Mouse (Mus musculus) MEL (cell line): ENCODE data around the gene Olfr859.

Source experiments
- BHLHE40 ChIP-seq: IDR thresholded peaks from 2 replicates; pipeline ENCODE4 v1.6.1; 2012; ENCODE audit warnings: low read depth, mild to moderate bottlenecking, inconsistent platforms, low read length, improper control_type of control experiment, borderline replicate concordance
- CTCF ChIP-seq, 3 experiments: IDR thresholded peaks in 2 of 3; conservative IDR thresholded peaks in 1 of 3; 2 replicates each; pipeline ENCODE4 v1.5.1; 2011 to 2012; ENCODE audit warnings: low read length in 3 of 3, low read depth in 2 of 3, mild to moderate bottlenecking in 2 of 3, improper control_type of control experiment in 1 of 3, inconsistent platforms in 1 of 3, mixed read lengths in 1 of 3, moderate library complexity in 1 of 3; ENCODE audit not compliant: control insufficient read depth in 1 of 3, insufficient read depth in 1 of 3, poor library complexity in 1 of 3, severe bottlenecking in 1 of 3
- E2F4 ChIP-seq: IDR thresholded peaks from 2 replicates; pipeline ENCODE4 v1.6.1; 2011; ENCODE audit warnings: low read depth, low read length, improper control_type of control experiment, borderline replicate concordance
- MAFK ChIP-seq: IDR thresholded peaks from 2 replicates; pipeline ENCODE4 v1.6.1; 2011; ENCODE audit warnings: low read depth, mild to moderate bottlenecking, low read length, improper control_type of control experiment, borderline replicate concordance
- MAX ChIP-seq: IDR thresholded peaks from 2 replicates; pipeline ENCODE4 v1.6.1; 2011; ENCODE audit warnings: low read length, improper control_type of control experiment
- MAZ ChIP-seq: IDR thresholded peaks from 2 replicates; pipeline ENCODE4 v1.6.1; 2012; ENCODE audit warnings: low read depth, mild to moderate bottlenecking, inconsistent platforms, low read length, improper control_type of control experiment
- NELFE ChIP-seq: IDR thresholded peaks from 2 replicates; pipeline ENCODE4 v1.6.1; 2011; ENCODE audit warnings: low read depth, low read length, improper control_type of control experiment
- POLR2A ChIP-seq, 2 experiments: IDR thresholded peaks; 2 replicates each; pipeline ENCODE4 v1.6.1; 2011 to 2012; ENCODE audit warnings: low read length in 2 of 2, mild to moderate bottlenecking in 2 of 2, control low read depth in 1 of 2, improper control_type of control experiment in 1 of 2, low read depth in 1 of 2, moderate library complexity in 1 of 2; ENCODE audit not compliant: control insufficient read depth in 1 of 2, insufficient read depth in 1 of 2, poor library complexity in 1 of 2
- POLR2AphosphoS5 ChIP-seq: IDR thresholded peaks from 2 replicates; pipeline ENCODE4 v1.6.1; 2012; ENCODE audit warnings: low read depth, borderline replicate concordance, mild to moderate bottlenecking, inconsistent platforms, low read length, moderate library complexity, mixed read lengths
- RAD21 ChIP-seq: IDR thresholded peaks from 2 replicates; pipeline ENCODE4 v1.6.1; 2011; ENCODE audit warnings: mild to moderate bottlenecking, low read depth, low read length, improper control_type of control experiment
- SIN3A ChIP-seq: IDR thresholded peaks from 2 replicates; pipeline ENCODE4 v1.6.1; 2012; ENCODE audit warnings: low read length, improper control_type of control experiment, inconsistent platforms
- SMC3 ChIP-seq: IDR thresholded peaks from 2 replicates; pipeline ENCODE4 v1.6.1; 2011; ENCODE audit warnings: low read depth, low read length, improper control_type of control experiment
- UBTF ChIP-seq: IDR thresholded peaks from 2 replicates; pipeline ENCODE4 v1.6.1; 2012; ENCODE audit warnings: low read depth, mild to moderate bottlenecking, inconsistent platforms, low read length, improper control_type of control experiment, moderate library complexity, borderline replicate concordance; ENCODE audit not compliant: insufficient read depth

DNA sequence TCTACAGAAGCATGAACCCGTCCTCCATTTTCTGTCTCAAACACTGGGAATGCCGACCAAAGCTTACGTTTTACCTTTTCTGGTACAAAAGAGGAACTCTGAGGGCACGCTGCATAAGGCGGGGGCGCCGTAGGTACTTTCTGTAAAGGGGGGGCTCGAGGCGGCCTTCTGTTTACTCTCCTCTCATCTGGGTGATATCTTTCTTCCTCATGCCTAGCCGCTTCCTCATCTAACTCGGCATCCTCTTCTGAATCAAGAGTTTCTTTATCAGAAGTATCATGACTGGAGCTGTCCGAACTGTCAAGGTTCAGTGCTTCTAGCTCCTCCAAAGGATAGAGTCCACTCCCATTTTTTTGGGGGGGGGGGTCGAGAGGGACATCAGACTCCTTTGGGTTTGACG, 35.6 kb upstream of the Olfr859 start:
- TF ChIP-seq MAZ (peak; percentile 63; the same call in 1 of the 2 replicates), SMC3 (no peak), BHLHE40 (0 out of 2 replicates have a peak, but pooled peaks have one; percentile 14), CTCF (IDR thresholded peaks at IDR 0.05 in 2 of 3, conservative IDR thresholded peaks at IDR 0.05 in 1 of 3; ENCODE audit: control insufficient read depth in 1 of 3, insufficient read depth in 1 of 3, low read depth in 2 of 3, low read length in 3 of 3, poor library complexity in 1 of 3, severe bottlenecking in 1 of 3) (no peak), NELFE (no peak), SIN3A (no peak; the same call in 1 of the 2 replicates), E2F4 (no peak), MAX (no peak), POLR2AphosphoS5 (no peak), UBTF (no peak), MAFK (no peak), RAD21 (no peak), POLR2A (IDR thresholded peaks at IDR 0.05; ENCODE audit: control insufficient read depth in 1 of 2, insufficient read depth in 1 of 2, low read depth in 1 of 2, low read length in 2 of 2, poor library complexity in 1 of 2) (no peak; a peak in 1 of 4 replicates)
